Mouse (Mus musculus) liver, postnatal 0 days (tissue): ENCODE results near the gene Pced1b. TPM values are rescaled to one million over a fixed set of nuclear protein-coding genes. Genes with fewer than 3 reads are reported as not detected.
"Not testable (repeated sequence)": the region's sequence is repeated elsewhere in the genome, so short reads cannot be mapped to it uniquely, and the experiment has no call there.

ENCODE experiments used
- ATAC-seq: fragments of 200-750 bp; cut with Nextera tagmentation; 2 replicates; pipeline ENCODE4 v1.8.0; 2017; ENCODE audit warnings: mild to moderate bottlenecking, moderate library complexity
- DNase-seq: peaks from one replicate; pipeline ENCODE4 v3.0.0-alpha.2; 2016
- H3K27ac ChIP-seq: fragments of 300-500 bp; sonication (generic); 2 replicates; pipeline ENCODE4 v1.5.1; 2014; ENCODE audit warnings: antibody characterized with exemption, moderate library complexity, mild to moderate bottlenecking, low read depth
- H3K27me3 ChIP-seq: fragments of 300-500 bp; sonication (generic); 2 replicates; pipeline ENCODE4 v1.6.1; 2014; ENCODE audit warnings: low read length, control low read depth, mixed read lengths; ENCODE audit not compliant: insufficient read depth
- H3K36me3 ChIP-seq: fragments of 300-500 bp; sonication (generic); replicated peaks from 2 replicates; pipeline ENCODE4 v1.6.1; 2014; ENCODE audit warnings: mild to moderate bottlenecking, control low read depth, low read length, moderate library complexity, mixed read lengths; ENCODE audit not compliant: insufficient read depth
- H3K4me1 ChIP-seq: fragments of 300-500 bp; sonication (generic); 2 replicates; pipeline ENCODE4 v1.6.1; 2014; ENCODE audit warnings: antibody characterized with exemption, mild to moderate bottlenecking, control low read depth; ENCODE audit not compliant: insufficient read depth
- H3K4me2 ChIP-seq: fragments of 300-500 bp; sonication (generic); 2 replicates; pipeline ENCODE4 v1.6.1; 2014; ENCODE audit warnings: low read depth, mild to moderate bottlenecking, low read length, moderate library complexity, mixed read lengths
- H3K4me3 ChIP-seq: fragments of 300-500 bp; sonication (generic); 2 replicates; pipeline ENCODE4 v1.5.1; 2014; ENCODE audit warnings: low read depth, low read length
- H3K9ac ChIP-seq: fragments of 300-500 bp; sonication (generic); replicated peaks from 2 replicates; pipeline ENCODE4 v1.6.1; 2014; ENCODE audit warnings: mild to moderate bottlenecking, moderate library complexity
- H3K9me3 ChIP-seq: fragments of 300-500 bp; sonication (generic); 2 replicates; pipeline ENCODE4 v1.6.1; 2016; ENCODE audit warnings: mild to moderate bottlenecking, control low read depth, low read length, mixed read lengths
- CTCF ChIP-seq: sonication (generic); IDR thresholded peaks from 2 replicates; pipeline ENCODE4 v1.5.1; 2016; ENCODE audit warnings: antibody characterized with exemption, low read depth
- EP300 ChIP-seq: IDR thresholded peaks from 2 replicates; pipeline ENCODE4 v1.6.1; 2016; ENCODE audit warnings: antibody characterized with exemption, low read depth, mild to moderate bottlenecking
- WGBS: fragments of 180-500 bp; shearing (Covaris S2); extraction: QIAGEN DNeasy Blood & Tissue Kit; methylation state at CpG from one replicate; pipeline ENCODE4 v1.1.7; 2014; ENCODE audit not compliant: insufficient replicate concordance; 5-methylcytosine and 5-hydroxymethylcytosine counted together
- polyA plus RNA-seq: library from polyadenylated mRNA; unstranded; fragments of >200 nt; fragmentation: Nextera tagmentation; extraction: Ambion mirVana; gene quantifications from 2 replicates; pipeline ENCODE4 v1.2.1, GENCODE M21; 2015

The Pced1b gene
- polyA plus RNA-seq: 2.5 and 2.8 TPM in 2 replicates

GRCm38 (mm10) chr15:97246911-97247790, at the start of gene Pced1b, which contains the start of gene Amigo2:
Gene Pced1b (plus strand): TSS chr15:97247107.
Gene Amigo2 (minus strand): TSS chr15:97247287.
- no peaks in the 10 kb centered on the region for H3K9me3 ChIP-seq
- H3K4me3 ChIP-seq: peak within 1 kb of the TSS; percentile 80
- DNase-seq (peak; percentile 68), ATAC-seq (peak; percentile 83)
- peak within 1 kb of the TSS; percentile 97 for H3K27ac ChIP-seq
- TF ChIP-seq EP300 (no peak), CTCF (no peak)
- H3K9ac ChIP-seq: peak within 1 kb of the TSS; percentile 91
- 2% methylated on average over 88 of the region's 125 CpGs for WGBS
- no peaks in the 10 kb centered on the region for H3K36me3 ChIP-seq
- H3K27me3 ChIP-seq: peaks cover 26% of the 10 kb centered on the region
- H3K4me2 ChIP-seq: peak within 1 kb of the TSS; percentile 98
- peaks cover 3% of the 10 kb centered on the region; the same call in 1 of the 2 replicates for H3K4me1 ChIP-seq

DNA sequence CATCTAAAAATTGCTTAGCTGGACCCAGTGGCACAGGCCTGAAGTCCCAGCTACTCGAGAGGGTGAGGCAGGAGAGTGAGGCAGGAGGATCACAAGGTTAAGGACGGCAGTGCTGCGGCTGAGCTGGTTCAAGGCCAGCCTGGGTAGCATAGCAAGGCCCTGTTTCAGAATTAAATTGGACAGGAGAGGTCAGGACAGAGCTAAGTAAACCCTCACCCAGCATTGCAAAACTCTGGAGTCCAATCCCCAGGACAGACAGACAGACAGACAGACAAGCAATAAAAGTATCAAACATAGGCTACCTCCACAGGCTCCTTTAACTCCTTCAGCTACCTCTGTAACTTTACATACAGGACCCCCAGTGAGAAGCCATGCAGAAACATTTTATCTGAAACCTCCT, 42.0 kb upstream of the Pced1b start:
- no peaks in the 10 kb centered on the region for H3K4me1 ChIP-seq
- H3K9me3 ChIP-seq: no peaks in the 10 kb centered on the region
- ATAC-seq (peak; percentile 77), DNase-seq (no peak)
- H3K36me3 ChIP-seq: no peaks in the 10 kb centered on the region
- no peaks in the 10 kb centered on the region for H3K27me3 ChIP-seq
- H3K27ac ChIP-seq: peak overlapping the region; percentile 55; the same call in 1 of the 2 replicates
- no peak overlapping the region for H3K4me3 ChIP-seq
- no peak overlapping the region for H3K9ac ChIP-seq
- TF ChIP-seq CTCF (no peak), EP300 (no peak)
- no peak overlapping the region for H3K4me2 ChIP-seq
- 52% methylated on average over 3 of the region's 3 CpGs for WGBS

- WGBS: 62% methylated on average over 10 of the region's 10 CpGs
- Histone ChIP-seq H3K36me3 (no peaks in the 10 kb centered on the region), H3K4me1 (no peaks in the 10 kb centered on the region), H3K9ac (no peak overlapping the region), H3K27ac (peak overlapping the region; percentile 55), H3K9me3 (no peaks in the 10 kb centered on the region), H3K4me2 (no peak overlapping the region), H3K4me3 (no peak overlapping the region), H3K27me3 (no peaks in the 10 kb centered on the region)
- ATAC-seq: peak; percentile 77
- DNase-seq: peak; percentile 46
- TF ChIP-seq CTCF: no peak
- no peak for TF ChIP-seq EP300
Observed at GRCm38 (mm10) chr15:97205776-97206175, 41.1 kb upstream of the Pced1b start.

DNA sequence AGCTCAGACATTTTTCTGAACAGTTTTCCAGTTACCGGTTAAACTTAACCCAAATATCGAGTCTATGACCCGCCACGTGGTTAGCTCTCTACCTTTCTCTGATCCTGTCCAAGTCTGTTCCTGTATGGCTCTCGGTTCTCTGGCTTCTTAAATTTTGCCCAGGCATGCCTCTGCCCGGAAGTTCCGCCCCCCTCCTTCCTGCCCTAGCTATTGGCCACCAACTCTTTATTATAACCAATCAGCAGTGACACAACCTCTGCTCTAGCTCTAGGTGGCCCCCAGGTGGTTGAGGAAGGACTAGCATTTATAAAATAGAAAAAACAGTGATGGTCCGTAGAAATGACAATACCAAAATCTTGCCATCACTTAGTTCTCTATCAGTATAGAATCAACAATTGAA, 40.4 kb upstream of the Pced1b start:
- H3K36me3 ChIP-seq: no peaks in the 10 kb centered on the region
- no peak overlapping the region for H3K9ac ChIP-seq
- no peak overlapping the region for H3K4me3 ChIP-seq
- ATAC-seq (no peak), DNase-seq (no peak)
- H3K4me1 ChIP-seq: no peaks in the 10 kb centered on the region
- no peaks in the 10 kb centered on the region for H3K9me3 ChIP-seq
- TF ChIP-seq EP300 (no peak), CTCF (peak; percentile 28)
- no peak overlapping the region for H3K4me2 ChIP-seq
- H3K27me3 ChIP-seq: no peaks in the 10 kb centered on the region
- no peak overlapping the region for H3K27ac ChIP-seq
- WGBS: 84% methylated on average over 8 of the region's 8 CpGs

DNA sequence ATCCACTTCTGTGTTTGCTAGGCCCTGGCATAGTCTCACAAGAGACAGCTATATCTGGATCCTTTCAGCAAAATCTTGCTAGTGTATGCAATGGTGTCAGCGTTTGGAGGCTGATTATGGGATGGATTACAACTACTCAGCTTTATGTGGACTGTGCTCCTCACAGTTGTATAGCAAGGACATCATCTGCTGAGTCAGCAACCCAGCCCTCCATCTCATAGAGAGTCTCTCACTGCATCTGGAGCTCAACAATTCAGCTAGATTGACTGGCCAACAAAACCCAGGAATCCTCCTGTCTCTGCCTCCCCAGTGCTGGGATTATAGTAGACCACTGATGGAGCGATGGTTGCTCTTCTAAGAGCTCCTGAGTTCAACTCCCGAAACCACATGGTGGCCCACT, 37.2 kb upstream of the Pced1b start:
- H3K4me2 ChIP-seq, DNase-seq, H3K4me3 ChIP-seq, H3K9me3 ChIP-seq, H3K9ac ChIP-seq, ATAC-seq, H3K27ac ChIP-seq, H3K36me3 ChIP-seq, H3K4me1 ChIP-seq, H3K27me3 ChIP-seq: not testable (repeated sequence)
- 80% methylated on average over 3 of the region's 3 CpGs for WGBS
